Mouse (Mus musculus) heart, adult 8-10 months (tissue): ENCODE results near the gene Arid1b. TPM values are rescaled to one million over a fixed set of nuclear protein-coding genes. Genes with fewer than 3 reads are reported as not detected.
"Not testable (repeated sequence)": the region's sequence is repeated elsewhere in the genome, so short reads cannot be mapped to it uniquely, and the experiment has no call there.

Experiments used
- DNase-seq: peaks from one replicate; pipeline ENCODE4 v3.0.0; 2022; ENCODE audit warnings: low spot score
- total RNA-seq, 4 experiments: library from RNA; stranded (reverse); gene quantifications; 2 replicates each; pipeline ENCODE4 v1.2.4; 2022

Gene Arid1b
- total RNA-seq, 4 experiments from 2014 or later, result 25.0 to 27.2 (median 26.2) TPM

DNA sequence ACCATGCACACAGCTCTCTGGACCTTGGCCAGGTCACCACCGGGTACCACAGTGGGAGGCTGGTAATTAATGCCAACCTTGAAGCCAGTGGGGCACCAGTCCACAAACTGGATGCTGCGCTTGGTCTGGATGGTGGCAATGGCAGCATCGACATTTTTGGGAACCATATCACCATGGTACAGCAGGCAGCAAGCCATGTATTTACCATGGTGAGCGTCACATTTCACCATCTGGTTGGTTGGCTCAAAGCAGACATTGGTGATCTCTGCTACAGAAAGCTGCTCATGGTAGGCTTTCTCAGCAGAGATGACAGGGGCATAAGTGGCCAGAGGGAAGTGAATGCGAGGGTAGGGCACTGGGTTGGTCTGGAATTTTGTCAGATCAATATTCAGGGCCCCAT, 116.8 kb downstream of the Arid1b start:
- DNase-seq, result not testable (repeated sequence)

DNA sequence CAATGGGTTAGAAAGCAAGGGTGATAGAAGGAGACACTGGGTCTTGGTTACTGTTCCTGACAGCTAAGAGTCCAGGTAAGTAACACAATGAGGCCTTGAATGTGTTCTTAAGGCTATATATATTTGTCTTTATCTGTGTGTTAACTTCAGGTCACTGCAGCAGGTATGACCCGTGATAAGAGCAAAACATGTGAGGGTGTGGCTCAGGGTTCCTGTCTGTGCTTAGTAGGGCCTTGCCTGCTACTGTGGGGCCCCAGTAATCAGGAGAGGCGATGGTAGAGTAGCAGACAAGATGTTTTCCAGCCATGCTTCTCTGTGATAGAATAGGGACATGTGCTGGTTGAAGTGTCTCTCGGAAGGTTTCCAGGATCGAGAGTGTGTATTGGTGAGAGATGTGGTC, 118.0 kb downstream of the Arid1b start:
- no peak for DNase-seq

DNA sequence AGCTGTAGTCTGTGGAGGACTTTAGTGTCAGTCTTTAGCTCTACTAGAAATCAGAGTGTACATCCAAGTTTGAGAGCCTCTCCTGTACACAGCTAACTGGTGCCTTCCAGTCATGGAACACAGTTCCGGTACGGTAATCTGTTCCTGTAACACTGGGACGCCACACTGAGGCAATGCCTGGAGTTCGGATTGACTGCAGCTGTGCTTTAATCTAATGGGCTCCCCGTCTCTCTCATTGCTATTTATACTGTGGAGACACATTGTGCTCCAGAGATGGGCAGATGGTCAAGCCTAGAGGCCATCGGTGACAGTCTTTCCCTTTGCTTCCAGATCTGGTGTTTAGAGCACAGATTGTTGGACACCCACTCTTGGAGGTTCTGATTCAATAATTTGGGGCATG, 121.8 kb downstream of the Arid1b start:
- DNase-seq, result peak; percentile 75

DNA sequence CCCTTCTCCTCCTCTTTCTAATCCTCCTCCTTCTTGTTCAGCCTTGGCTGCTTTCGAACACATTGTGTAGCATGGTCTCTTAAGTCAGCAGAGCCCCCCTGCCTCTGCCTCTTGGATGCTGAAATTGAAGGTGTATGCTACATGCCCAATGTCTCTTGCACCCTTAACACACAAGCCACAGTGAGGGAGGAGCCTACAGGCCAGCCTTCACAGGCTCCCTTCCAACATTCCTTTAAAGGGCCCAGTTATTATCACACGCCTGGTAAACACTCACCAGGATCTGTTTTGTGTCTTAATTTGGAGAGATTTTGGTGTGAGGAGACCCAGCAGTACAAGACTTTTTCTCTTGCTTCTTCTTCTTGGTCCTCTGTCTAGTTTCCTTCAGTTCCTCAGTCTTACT, 122.9 kb downstream of the Arid1b start:
- no peak for DNase-seq

DNA sequence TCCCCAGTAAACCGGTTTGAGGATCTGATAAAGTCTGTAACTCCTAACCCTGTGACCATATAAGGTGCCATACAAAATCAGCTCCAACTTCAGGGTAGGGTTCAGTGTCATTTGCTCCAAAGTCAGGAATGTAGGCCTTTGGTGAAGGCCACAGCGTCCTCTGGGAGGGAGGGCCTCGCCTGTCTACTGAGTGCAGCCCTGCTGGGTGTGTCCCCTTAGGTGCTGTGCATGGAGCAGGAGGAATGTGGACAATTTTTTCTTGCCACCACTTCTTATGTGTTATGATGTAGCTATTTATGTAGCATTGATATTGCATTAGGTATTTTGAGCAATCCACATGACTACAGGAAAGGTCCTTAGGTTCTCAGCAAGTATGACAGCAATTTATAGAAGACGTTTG, 124.0 kb downstream of the Arid1b start:
- DNase-seq, result no peak

DNA sequence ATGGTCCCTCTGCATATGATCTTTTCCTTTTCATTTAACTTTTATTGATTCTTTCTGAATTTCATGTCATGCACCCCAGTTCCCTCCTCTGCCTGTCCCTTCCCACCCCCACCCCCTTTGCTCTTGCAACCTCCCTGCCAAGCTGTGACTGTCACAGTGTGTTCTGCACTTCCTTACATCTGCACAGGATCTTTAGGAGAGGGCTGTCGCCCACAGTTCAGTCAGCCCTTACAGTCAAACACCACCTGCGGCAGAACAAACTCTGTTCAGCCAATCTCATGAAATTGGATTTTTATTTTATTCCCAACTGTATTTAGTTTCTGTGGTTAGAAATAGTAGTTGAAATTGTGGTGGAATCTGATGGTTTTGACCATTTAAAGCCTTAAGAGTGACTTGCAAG, 130.5 kb downstream of the Arid1b start:
- DNase-seq, result no peak

DNA sequence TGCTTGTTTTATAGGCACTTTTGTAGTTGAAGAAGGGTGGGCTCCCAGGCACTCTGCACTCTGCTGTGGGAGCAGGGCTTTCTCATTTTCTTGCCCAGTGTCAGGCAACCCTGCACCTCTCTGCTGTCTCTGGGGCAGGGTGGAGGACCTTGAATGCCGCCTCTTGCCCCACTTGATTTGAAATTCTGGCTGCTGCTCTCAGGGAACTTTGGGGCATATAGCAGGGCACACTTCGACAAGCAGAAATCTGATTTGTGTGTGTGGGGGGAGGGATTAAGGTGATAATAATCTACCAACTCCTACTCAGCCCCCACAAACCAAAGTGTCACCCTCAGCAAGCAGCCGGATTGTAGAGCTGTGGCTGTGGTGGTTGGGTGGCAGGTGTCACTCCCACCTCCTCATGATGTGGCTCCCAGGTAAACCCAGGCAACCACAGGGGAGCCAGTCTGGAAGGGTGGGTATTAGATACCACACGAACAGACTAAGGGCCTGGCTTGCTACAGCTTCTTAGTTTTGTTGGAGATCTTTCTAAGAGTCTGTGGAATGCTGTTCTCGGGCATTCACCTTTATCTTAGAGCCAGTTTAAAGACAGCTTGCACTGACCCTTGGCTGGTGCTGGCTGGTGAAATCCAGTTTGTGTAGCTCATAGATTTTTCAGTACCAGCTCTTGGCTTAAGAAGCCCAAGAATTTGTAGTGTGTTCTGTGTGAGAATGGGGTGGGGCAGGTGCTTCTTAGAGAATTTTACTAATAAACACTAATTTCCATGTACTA, 131.1 kb downstream of the Arid1b start:
- DNase-seq, result no peak

DNA sequence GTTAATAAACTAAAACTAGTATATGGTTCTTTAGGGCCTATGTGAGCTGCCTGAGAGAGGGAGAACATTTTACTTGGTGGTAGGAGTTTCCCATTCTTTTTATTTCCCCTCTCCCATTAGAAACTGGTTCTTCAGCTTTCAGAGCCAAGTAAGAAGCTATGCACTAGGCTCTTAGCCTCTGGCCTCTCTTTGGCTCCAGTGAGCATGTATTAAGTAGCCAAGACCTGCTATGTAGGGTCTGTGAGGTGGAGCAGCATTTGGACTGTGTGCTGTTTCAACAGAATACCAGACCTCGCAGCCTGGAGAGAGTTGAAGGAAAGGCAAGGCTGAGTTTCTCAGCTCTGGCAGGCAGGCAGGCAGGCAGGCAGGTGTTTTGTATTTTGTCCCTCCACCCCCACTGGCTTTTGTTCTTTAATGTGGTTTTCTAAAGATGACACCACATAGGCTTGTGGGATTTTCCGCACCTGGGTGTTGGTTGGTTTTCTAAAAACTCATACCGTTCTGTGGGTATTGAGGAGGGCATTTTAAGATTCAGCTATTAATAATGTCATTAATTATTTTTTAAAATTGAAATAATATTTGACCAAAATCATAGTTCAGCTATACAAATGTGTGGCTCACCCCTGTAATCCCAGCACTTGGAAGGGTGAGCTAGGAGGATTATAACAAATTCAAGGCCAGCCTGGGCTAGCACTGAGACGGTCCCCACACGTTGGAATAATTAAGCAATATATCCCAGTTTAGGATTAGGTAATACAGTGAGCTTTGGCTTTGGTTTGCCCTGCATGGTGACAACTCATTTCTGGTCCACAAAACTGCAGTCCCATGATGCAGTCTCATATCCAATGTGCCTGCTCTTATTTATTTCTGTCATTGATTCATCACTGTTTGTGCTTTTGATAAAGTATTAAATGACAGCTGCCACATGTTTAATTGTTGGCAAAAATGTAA, 132.0 kb downstream of the Arid1b start:
- DNase-seq, result no peak

DNA sequence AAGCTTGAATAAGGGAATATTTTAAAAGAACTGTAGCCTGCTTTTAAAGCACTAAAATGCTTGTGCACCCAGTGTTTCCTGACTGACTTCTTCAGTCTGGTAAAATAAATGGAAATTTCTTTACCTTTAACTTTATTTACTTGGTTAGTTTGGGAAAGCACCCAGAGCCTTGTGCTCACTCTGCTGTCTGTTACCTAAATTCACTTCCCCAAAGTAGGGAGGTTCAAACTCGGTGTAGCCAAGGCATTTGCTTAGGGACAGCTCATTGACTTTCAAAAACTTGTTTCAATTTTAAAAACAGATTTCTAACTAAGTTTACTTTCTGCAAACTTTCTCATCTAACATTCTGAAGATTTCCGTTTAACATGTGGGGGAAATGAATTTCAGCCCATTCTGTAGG, 135.5 kb downstream of the Arid1b start:
- no peak for DNase-seq

DNA sequence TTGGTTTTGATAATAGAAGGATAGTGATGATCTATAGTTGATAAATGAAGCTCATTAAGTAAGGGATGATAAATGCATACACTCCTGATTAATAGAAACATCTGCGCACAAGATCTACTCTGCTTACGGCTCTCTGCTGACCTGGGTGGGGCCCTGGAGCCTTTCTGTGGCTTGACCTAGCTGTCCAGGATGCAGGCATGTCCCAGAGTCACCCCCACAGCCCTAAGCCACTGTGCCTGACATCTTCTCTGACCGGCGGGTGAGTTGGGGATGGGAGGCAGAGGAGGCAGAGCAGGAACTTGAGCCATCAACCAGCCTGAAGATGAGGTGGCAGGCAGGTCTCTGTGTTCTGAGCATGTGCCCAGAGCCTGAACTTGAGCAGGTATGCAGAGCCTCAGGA, 136.0 kb downstream of the Arid1b start:
- no peak for DNase-seq

DNA sequence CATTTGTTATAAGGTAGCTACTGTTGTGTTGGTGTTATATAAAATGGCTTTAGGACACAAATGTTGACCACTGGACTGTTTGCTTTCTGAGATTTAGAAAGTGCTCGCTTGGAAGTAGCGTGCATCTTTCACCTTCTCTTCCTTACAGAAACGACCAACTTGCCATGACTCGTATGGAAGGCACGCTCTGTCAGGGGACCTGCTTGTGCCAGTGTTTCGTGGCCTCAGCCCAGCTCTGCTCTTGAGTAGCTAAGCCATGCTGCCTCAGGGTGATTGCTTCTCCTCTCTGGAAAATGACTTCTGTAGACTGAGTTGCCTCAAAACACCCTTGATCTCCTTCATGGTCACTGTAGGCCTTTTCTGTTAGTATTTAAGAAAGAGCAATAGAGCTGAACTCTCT, 137.6 kb downstream of the Arid1b start:
- no peak for DNase-seq

DNA sequence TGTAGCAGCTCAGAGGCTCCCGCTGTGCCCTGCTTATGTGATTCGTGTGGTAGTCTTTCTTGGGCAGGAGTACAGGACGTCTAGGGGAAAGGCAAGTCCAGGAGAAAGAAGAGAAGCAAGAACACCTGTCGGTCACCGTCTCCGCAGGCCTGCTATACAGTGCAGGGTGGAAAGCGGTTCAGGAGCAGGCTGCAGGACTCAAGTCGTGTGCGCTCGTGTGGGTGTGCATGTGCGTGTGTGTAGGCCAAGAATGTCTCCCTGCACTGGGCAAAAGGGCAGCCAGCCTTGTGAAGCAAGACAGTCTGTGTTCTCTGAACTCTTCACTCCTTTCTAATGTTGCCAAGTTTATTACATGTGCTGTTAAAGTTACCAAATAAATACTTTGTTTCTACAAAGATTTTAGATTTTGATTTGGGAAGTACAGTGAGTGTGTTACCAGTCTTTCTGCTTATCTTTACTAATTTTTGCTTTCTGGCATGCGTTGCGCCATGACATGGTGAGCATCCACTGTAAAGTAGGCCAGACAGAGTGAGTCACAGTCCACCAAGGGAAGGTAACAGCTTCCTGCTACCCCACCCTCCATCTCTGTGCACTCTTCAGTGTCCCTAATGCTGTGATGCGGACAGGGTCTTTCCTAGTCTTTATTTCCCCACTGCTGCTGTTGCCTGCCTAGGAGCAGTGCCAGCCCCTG, 138.3 kb downstream of the Arid1b start:
- DNase-seq, result no peak

DNA sequence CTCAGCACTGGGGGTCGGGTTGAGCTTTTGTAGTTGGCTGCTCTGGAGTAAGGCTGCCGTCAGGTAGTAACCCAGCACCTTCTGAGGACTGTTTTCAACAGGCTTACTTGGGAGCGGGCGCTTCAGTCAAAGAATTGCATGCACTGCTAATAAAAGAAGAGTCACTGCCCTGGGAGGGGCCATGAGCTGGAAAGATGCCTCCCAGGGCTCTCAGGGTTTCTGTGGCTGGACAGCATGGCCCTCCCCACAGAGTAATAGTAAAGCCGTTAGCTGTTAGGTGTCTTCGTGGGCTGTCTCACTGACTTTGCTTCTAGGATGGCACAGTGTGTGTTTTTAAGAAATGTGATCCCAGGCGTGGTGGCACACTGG, 138.8 kb downstream of the Arid1b start:
- no peak for DNase-seq

DNA sequence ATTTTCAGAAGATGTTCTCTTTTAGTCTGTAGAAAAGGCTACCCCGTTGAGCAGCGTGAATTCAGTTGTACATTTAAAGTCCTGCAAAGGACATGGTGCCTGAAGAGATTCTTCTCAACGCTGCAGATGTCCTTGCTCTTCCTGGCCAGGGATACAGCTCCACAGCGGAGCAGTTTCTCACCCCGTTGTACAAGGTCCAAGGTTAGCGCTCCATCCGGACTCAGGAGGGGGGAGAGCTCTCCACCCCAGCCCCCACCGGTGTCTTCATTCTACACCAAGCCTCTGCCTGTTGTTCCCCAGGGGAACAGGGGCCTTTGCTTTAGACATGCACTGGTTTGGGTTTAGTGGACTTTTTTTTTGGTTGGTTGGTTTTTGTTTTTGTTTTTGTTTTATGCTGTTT, 139.7 kb downstream of the Arid1b start:
- no peak for DNase-seq

DNA sequence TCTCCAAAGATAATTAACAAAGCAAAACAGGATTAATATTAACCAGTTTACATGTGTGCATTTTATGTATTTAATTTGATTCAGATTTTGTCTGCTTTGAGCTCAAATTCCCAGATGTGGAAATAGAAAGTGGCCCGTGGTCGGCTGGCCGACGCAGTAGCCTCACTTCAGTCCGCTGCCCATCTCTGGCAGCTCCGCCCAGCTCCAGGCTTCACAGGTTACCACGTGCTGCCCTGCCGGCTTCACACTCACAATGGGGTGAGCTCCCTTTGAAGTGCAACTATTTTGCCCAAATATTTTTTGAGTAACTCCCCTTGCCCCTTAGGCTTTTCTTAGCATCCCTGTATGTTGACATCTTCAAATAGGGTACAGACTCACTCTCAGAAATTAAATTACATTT, 140.1 kb downstream of the Arid1b start:
- no peak for DNase-seq

DNA sequence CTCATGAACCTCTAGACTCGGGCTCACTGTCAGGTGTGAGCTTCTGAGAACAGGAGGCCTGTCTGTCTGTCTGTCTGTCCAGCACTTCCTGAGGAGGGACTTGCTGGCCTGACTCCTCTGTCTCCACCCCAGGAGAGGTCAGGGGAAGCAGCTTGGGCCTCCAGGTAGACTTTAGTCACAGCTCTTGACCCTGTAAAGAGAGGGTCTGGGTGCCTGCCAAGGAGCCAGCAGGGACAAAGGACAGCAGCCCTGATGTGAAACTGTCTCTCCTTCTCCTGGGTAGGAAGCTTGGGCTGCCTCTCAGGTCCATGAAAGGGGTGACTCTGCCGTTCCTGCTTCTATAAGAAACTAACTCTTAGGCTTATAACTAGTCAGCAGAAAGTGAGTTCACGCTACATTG, 143.8 kb downstream of the Arid1b start:
- DNase-seq, result no peak

DNA sequence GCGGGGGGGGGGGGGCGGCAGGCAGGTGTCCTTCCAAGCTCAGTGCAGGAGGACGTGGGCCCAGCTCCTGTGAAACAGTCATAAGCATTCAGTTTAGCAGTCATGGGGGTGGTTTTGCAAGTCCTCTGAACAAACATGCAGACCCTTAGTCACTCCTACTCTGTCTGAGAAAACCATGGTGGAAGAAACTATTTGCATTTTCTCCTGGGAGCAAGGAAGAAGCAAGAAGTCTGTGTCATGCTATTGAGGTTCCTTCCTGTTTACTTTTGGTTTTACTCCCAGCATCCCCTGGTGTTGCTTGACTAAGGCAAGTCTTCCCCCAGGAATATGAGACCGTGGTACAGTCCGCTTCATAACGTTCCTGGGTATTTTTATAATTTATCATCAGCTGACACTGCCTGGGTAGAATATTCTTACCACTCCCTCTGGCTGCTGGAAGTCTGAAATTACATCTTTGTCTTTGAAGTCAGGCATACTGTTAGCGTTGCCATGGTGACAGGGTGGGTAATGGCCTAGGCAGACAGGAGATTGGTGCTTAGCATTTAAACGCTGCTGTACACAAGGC, 144.6 kb downstream of the Arid1b start:
- DNase-seq, result peak; percentile 58

DNA sequence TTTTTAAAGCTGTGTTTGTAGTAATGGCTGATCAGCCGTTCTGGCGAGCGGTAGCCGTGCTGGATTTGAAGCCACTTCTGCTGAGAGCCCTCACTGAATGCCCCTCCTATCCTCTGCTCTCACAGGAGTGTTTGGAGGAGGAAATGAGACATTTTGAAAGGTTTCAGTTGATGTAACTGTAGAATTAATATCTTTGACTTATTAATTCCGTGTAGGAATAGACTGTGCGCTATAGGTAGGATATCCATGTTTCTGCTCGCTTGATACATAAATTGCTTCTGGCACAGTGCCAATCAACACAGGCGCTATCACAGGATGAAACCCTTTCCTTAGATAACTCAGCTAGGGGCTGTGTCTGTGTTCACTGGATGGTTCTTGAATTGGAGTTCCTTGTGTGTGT, 145.4 kb downstream of the Arid1b start:
- DNase-seq, result no peak

DNA sequence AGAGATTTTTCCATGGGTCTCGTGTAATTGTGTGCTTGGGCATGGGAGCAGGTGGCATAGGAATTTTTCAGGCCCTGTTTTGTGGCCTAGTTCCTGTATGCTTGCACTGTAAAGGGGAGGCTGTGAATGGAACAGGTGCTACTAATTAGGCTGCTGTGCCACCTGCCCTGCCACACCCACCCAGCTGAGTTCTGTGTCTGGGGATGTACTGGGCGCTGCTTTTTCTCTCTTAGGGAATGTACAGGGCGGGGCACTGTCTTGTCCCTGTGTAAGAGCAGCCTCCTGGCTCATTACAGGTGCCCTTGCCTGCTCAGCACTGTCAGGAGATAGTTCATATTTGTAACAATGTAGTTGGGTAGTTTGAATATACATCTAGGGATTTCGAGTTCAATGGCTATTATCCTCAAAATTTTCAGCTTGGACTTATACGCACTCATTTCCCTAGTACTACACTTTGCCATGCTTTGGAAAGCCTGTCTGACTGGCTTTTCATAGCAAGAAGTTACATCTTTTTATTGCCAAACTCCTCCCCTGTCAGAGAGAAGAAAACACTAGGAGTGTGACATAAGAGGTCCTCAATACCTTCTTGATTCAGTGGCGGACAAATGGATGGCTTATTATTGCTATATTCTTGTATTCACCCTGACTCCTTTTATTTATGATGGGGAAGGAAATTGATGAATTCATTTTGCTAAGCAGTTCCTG, 149.8 kb downstream of the Arid1b start:
- DNase-seq, result no peak

DNA sequence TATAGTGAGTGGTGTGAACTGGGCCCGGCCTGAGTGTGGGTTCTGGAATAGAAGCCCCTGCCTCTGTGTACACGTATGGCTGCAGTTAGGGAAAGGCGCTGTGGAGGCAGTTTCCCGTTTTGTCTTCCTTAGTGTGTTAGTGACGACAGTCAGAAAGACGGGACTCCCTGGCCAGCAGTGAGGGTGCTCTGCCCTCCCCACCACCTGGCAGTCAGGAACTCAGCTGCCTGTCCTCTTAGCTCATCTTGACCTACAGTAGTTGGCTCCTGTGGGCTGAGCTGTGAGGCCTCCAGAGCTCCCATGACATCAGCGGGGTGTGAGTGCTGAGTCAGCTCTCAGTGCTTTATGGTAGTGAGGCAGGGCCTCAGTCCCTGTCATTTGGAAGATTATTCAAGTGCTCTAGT, 156.5 kb downstream of the Arid1b start:
- peak; percentile 38 for DNase-seq

DNA sequence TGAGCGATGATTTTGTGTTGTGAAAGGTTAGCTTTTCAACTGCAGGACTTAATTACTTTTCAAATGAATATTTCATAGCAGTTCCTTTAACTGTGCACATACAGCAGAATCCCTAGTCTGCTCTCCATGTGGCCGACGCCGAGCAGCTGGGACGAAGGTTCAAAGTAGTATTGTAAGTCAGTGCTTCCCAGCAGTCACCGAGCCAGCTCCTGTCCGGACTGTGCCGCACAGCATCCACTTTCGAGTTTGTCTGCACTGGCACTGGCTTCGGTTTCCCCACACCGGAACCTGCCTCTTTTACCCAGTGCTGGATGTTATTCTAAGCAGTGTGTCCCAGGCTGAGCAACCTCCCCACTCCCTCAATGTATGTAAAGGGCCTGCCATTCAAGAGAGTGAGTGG, 157.7 kb downstream of the Arid1b start:
- DNase-seq, result no peak
